Mouse (Mus musculus) cerebellum, adult 2 months (tissue): ENCODE measurements around the gene Cst3. TPM values are rescaled to one million over a fixed set of nuclear protein-coding genes. Genes with fewer than 3 reads are reported as not detected.

ENCODE experiments used
- DNase-seq, 2 experiments: peaks; one replicate each; pipeline ENCODE4 v3.0.0; 2021
- H3K27ac ChIP-seq: fragments of 200-500 bp; 2 replicates; pipeline ENCODE4 v1.5.1; 2012; ENCODE audit warnings: low read length, control low read depth, inconsistent platforms; ENCODE audit not compliant: insufficient read depth
- H3K27me3 ChIP-seq: fragments of 200-500 bp; 2 replicates; pipeline ENCODE4 v1.6.1; 2012; ENCODE audit warnings: inconsistent platforms, mild to moderate bottlenecking, low read length, moderate library complexity; ENCODE audit not compliant: control insufficient read depth, insufficient read depth
- H3K4me1 ChIP-seq: fragments of 200-500 bp; 2 replicates; pipeline ENCODE4 v1.6.1; 2011; ENCODE audit warnings: low read length; ENCODE audit not compliant: control insufficient read depth, insufficient read depth
- H3K4me3 ChIP-seq: fragments of 200-500 bp; replicated peaks from 2 replicates; pipeline ENCODE3; 2011; ENCODE audit warnings: mild to moderate bottlenecking, low read depth, low read length, control low read depth; ENCODE audit not compliant: insufficient read depth
- CTCF ChIP-seq: fragments of 200-500 bp; IDR thresholded peaks from 2 replicates; pipeline ENCODE4 v1.5.1; 2011; ENCODE audit warnings: low read depth, mild to moderate bottlenecking, control low read depth, low read length, moderate library complexity, borderline replicate concordance; ENCODE audit not compliant: insufficient read depth
- POLR2A ChIP-seq: fragments of 200-500 bp; IDR thresholded peaks from 2 replicates; pipeline ENCODE4 v1.6.1; 2011; ENCODE audit warnings: low read length, control low read depth, borderline replicate concordance; ENCODE audit not compliant: insufficient read depth
- WGBS: fragments of 180-500 bp; shearing (Covaris S2); methylation state at CpG from one replicate; pipeline ENCODE4 v1.1.7; 2018; 5-methylcytosine and 5-hydroxymethylcytosine counted together
- polyA plus RNA-seq: library from polyadenylated mRNA; depleted of rRNA; stranded (reverse); fragments of >200 nt; gene quantifications from 2 replicates; pipeline ENCODE4 v1.2.3, GENCODE M21; 2012; rRNA removed

Gene Cst3
- polyA plus RNA-seq, 1 experiment: 2,220 TPM

DNA sequence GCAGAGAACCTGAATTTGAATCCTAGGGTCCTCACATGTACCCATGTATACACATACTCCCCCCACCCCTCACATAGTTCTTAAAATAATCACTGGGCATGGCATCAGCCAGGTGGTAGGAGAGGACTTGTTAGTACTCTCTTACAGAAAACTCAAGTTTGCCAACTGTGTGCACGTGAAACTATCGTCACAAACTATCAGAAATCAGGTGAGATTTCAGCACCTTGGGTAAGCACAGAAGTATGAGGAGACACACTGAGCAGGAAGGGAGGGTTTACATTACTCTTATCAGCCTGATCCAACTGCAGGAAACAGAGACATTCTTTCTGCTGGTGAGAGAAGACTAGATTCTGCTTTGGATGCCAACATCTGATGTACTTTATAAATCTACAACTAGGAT lies 36.3 kb downstream of the Cst3 start:
- Histone ChIP-seq H3K27ac (no peak overlapping the region), H3K27me3 (no peaks in the 10 kb centered on the region), H3K4me1 (no peaks in the 10 kb centered on the region), H3K4me3 (no peak overlapping the region)
- DNase-seq: no peak
- WGBS: 85% methylated on average over 2 of the region's 2 CpGs
- TF ChIP-seq CTCF (no peak), POLR2A (no peak)

DNA sequence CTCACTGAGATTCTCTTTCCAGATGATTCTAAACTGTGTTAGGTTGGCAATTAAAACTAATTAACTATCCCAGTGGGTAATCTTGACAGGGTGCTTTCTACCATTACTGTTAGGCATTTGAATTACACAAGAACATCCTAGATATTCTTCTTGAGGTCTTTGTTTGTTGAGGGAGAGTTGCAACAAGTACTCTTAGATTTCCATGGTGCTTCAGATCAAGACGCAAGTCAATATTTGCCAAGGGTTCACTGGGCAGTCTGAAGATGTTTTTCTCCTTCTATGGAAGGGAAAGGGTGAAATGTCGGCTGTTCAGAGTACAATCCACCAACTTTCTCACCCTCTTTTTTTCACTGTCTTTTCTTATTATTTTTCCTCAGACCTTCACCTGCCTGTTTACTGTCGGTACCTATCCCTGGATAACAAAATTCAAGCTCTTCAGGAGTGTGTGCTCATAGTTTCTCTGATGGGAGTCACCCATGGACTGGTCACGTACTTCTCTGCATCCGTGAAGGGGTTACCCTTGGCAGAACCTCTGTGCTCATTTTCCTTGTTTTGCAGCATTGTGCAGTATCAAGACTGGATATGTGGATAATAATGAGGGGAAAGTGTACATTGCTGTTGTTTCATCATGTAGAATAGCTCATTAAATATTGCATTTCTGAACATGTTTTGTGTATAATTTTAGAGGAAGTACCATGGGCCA lies 37.3 kb downstream of the Cst3 start:
- no peak overlapping the region for H3K4me3 ChIP-seq
- H3K27me3 ChIP-seq: no peaks in the 10 kb centered on the region
- no peaks in the 10 kb centered on the region for H3K4me1 ChIP-seq
- DNase-seq: no peak
- TF ChIP-seq CTCF (no peak), POLR2A (no peak)
- H3K27ac ChIP-seq: no peak overlapping the region
- 81% methylated on average over 5 of the region's 5 CpGs for WGBS

DNA sequence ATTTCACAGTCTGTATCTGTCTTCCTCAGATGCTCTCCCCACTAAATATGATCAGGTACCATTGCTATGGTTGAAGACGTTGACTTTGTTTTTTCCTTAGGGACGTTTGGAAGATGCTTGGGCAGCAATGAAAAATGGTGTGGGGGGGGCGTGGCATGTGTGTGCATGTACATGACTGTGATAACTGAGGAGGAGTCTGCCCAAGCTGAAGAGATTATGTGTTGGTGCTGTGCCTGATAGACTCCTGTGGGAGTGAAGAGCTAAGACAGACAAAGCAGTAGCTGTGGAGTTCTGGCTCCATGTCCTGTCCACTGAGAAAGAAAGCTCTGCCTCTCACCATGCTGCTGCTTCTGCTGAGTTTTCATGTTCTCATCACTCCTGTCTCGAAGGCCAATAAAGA lies 40.6 kb downstream of the Cst3 start, which contains the start of gene Cst9:
TSS of gene Cst9 (plus strand) at position 236 of the 400 bp plus-strand sequence.
- Histone ChIP-seq H3K4me3 (no peak within 1 kb of the TSS), H3K4me1 (no peaks in the 10 kb centered on the region), H3K27me3 (no peaks in the 10 kb centered on the region), H3K27ac (no peak within 1 kb of the TSS)
- WGBS: 59% methylated on average over 4 of the region's 4 CpGs
- DNase-seq: no peak
- TF ChIP-seq CTCF (no peak), POLR2A (no peak)

DNA sequence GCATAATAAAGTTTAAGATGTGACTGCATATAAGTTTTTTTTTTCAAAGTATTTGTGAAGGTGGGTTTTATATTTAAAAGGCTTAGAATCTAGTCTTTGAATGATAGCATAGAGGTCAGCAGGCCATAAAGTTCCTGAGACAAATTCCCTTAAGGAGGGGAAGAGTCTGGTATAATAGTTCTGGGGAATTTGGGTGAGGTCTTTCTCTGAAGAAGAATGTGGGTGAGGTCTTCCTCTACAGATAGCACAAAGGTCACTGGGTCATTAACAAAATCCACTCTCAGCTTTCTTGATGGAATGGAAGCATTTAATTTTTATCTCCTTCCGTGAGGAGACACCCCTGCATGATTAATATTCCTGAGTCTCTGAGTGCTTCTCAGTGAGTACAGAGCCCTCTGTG lies 49.5 kb downstream of the Cst3 start:
- DNase-seq: no peak
- TF ChIP-seq CTCF: no peak
- Histone ChIP-seq H3K27ac (no peak overlapping the region), H3K4me3 (no peak overlapping the region), H3K27me3 (no peaks in the 10 kb centered on the region), H3K4me1 (no peaks in the 10 kb centered on the region)
- WGBS: 80% methylated on average over 1 of the region's 1 CpGs

Other genes starting within 250 kb of the Cst3 start
- 26.8 and 27.8 TPM in 2 replicates for gene Nxt1, start 203.1 kb downstream of the Cst3 start, polyA plus RNA-seq
- 17.8 and 18.7 TPM in 2 replicates for gene Gzf1, start 194.7 kb downstream of the Cst3 start, polyA plus RNA-seq
- gene Napb, start 143.2 kb downstream of the Cst3 start, polyA plus RNA-seq: 189 and 192 TPM in 2 replicates
- 0.27 TPM in 1 of 2 replicates, not detected in the other for gene Cstl1, start 125.3 kb downstream of the Cst3 start, polyA plus RNA-seq
- gene Cst11, start 104.2 kb downstream of the Cst3 start, polyA plus RNA-seq: not detected in 2 replicates
- not detected in 2 replicates for gene 8030411F24Rik, start 93.7 kb downstream of the Cst3 start, polyA plus RNA-seq
- not detected in 2 replicates for gene Cst12, start 86.3 kb downstream of the Cst3 start, polyA plus RNA-seq
- not detected in 2 replicates for gene Cst8, start 76.9 kb downstream of the Cst3 start, polyA plus RNA-seq
- gene Cst13, start 55.6 kb downstream of the Cst3 start, polyA plus RNA-seq: not detected in 2 replicates
- gene Cst9, start 40.5 kb downstream of the Cst3 start, polyA plus RNA-seq: not detected in 2 replicates
- gene 9230104L09Rik, start 10.7 kb downstream of the Cst3 start, polyA plus RNA-seq: not detected in 2 replicates
- not detected in 2 replicates for gene Gm1330, start 127.6 kb upstream of the Cst3 start, polyA plus RNA-seq
- gene Gm10750, start 141.5 kb upstream of the Cst3 start, polyA plus RNA-seq: not detected in 2 replicates